Mouse (Mus musculus) heart, embryonic 13.5 days (tissue): ENCODE measurements around the gene Klhl5. TPM values are rescaled to one million over a fixed set of nuclear protein-coding genes. Genes with fewer than 3 reads are reported as not detected.

Experiments
- ATAC-seq: fragments of 200-750 bp; cut with Nextera tagmentation; 2 replicates; pipeline ENCODE4 v1.8.0; 2017; ENCODE audit warnings: moderate TSS enrichment; ENCODE audit not compliant: insufficient number of reproducible peaks, low FRiP score, low TSS enrichment; ENCODE audit errors: extremely low read depth
- H3K27ac ChIP-seq: fragments of 300-500 bp; sonication (generic); replicated peaks from 2 replicates; pipeline ENCODE4 v1.5.1; 2015; ENCODE audit warnings: moderate library complexity, mild to moderate bottlenecking, inconsistent platforms
- H3K27me3 ChIP-seq: fragments of 300-500 bp; sonication (generic); replicated peaks from 2 replicates; pipeline ENCODE4 v1.6.1; 2015; ENCODE audit warnings: mild to moderate bottlenecking, inconsistent platforms
- H3K36me3 ChIP-seq: fragments of 300-500 bp; sonication (generic); 2 replicates; pipeline ENCODE4 v1.6.1; 2015; ENCODE audit warnings: mild to moderate bottlenecking, inconsistent platforms
- H3K4me1 ChIP-seq: fragments of 300-500 bp; sonication (generic); 2 replicates; pipeline ENCODE4 v1.6.1; 2015; ENCODE audit warnings: inconsistent platforms
- H3K4me2 ChIP-seq: fragments of 300-500 bp; sonication (generic); 2 replicates; pipeline ENCODE4 v1.6.1; 2015; ENCODE audit warnings: inconsistent platforms, mild to moderate bottlenecking, moderate library complexity
- H3K4me3 ChIP-seq: fragments of 300-500 bp; sonication (generic); 2 replicates; pipeline ENCODE4 v1.5.1; 2015; ENCODE audit warnings: moderate library complexity, mild to moderate bottlenecking, inconsistent platforms
- H3K9ac ChIP-seq: fragments of 300-500 bp; sonication (generic); 2 replicates; pipeline ENCODE4 v1.6.1; 2015; ENCODE audit warnings: inconsistent platforms, mild to moderate bottlenecking, moderate library complexity
- H3K9me3 ChIP-seq: fragments of 300-500 bp; sonication (generic); 2 replicates; pipeline ENCODE4 v1.6.1; 2016; ENCODE audit warnings: inconsistent platforms
- WGBS: fragments of 180-500 bp; shearing (Covaris S2); methylation state at CpG from one replicate; pipeline ENCODE4 v1.1.7; 2015; ENCODE audit warnings: mixed read lengths; 5-methylcytosine and 5-hydroxymethylcytosine counted together
- polyA plus RNA-seq: library from polyadenylated mRNA; unstranded; fragments of >200 nt; fragmentation: Nextera tagmentation; extraction: Ambion mirVana; gene quantifications from 2 replicates; pipeline ENCODE4 v1.2.1, GENCODE M21; 2015

The Klhl5 gene
- polyA plus RNA-seq, 1 experiment from 2014 or later, result 12.3 TPM

GRCm38 (mm10) chr5:65122616-65123015 is 15.3 kb downstream of the Klhl5 start:
- Histone ChIP-seq H3K9ac (no peak overlapping the region), H3K36me3 (peaks cover 7% of the 10 kb centered on the region; the same call in 1 of the 2 replicates), H3K9me3 (no peaks in the 10 kb centered on the region), H3K27me3 (no peaks in the 10 kb centered on the region), H3K4me3 (no peak overlapping the region), H3K4me1 (peaks cover 12% of the 10 kb centered on the region), H3K4me2 (no peak overlapping the region), H3K27ac (0 out of 2 replicates have a peak overlapping the region, but pooled peaks have one; percentile 5)
- ATAC-seq, result no peak
- 69% methylated on average over 3 of the region's 3 CpGs for WGBS

GRCm38 (mm10) chr5:65126137-65126536 is 18.8 kb downstream of the Klhl5 start:
- H3K9me3 ChIP-seq, result no peaks in the 10 kb centered on the region
- 85% methylated on average over 1 of the region's 1 CpGs for WGBS
- H3K27me3 ChIP-seq, result no peaks in the 10 kb centered on the region
- no peak overlapping the region for H3K27ac ChIP-seq
- H3K4me3 ChIP-seq, result no peak overlapping the region
- H3K36me3 ChIP-seq, result 0 out of 2 replicates have a peak, but pooled peaks cover 3% of the 10 kb centered on the region
- no peak overlapping the region for H3K4me2 ChIP-seq
- ATAC-seq, result no peak
- peaks cover 12% of the 10 kb centered on the region for H3K4me1 ChIP-seq
- no peak overlapping the region for H3K9ac ChIP-seq

GRCm38 (mm10) chr5:65128481-65128880 is 21.1 kb downstream of the Klhl5 start:
- Histone ChIP-seq H3K4me3 (no peak overlapping the region), H3K9ac (no peak overlapping the region), H3K9me3 (no peaks in the 10 kb centered on the region), H3K4me1 (peaks cover 11% of the 10 kb centered on the region; the same call in 1 of the 2 replicates), H3K27ac (no peak overlapping the region), H3K27me3 (no peaks in the 10 kb centered on the region), H3K4me2 (no peak overlapping the region), H3K36me3 (no peaks in the 10 kb centered on the region)
- no peak for ATAC-seq
- 83% methylated on average over 2 of the region's 2 CpGs for WGBS

- Histone ChIP-seq H3K4me3 (peak overlapping the region; percentile 50), H3K36me3 (no peaks in the 10 kb centered on the region), H3K4me1 (peaks cover 11% of the 10 kb centered on the region; the same call in 1 of the 2 replicates), H3K4me2 (peak overlapping the region; percentile 66), H3K9ac (peak overlapping the region; percentile 76), H3K27me3 (no peaks in the 10 kb centered on the region), H3K27ac (no peak overlapping the region), H3K9me3 (0 out of 2 replicates have a peak, but pooled peaks cover 3% of the 10 kb centered on the region)
- WGBS, result 10% methylated on average over 12 of the region's 12 CpGs
- ATAC-seq, result no peak
These were observed 23.3 kb downstream of the Klhl5 start for GRCm38 (mm10) chr5:65130528-65131210.

- Histone ChIP-seq H3K36me3 (no peaks in the 10 kb centered on the region), H3K27me3 (no peaks in the 10 kb centered on the region), H3K4me1 (peaks cover 11% of the 10 kb centered on the region; the same call in 1 of the 2 replicates), H3K9ac (peak overlapping the region; percentile 76), H3K4me3 (peak overlapping the region; percentile 50), H3K4me2 (peak overlapping the region; percentile 66), H3K9me3 (0 out of 2 replicates have a peak, but pooled peaks cover 3% of the 10 kb centered on the region), H3K27ac (no peak overlapping the region)
- WGBS, result 27% methylated on average over 20 of the region's 20 CpGs
- no peak for ATAC-seq
These were observed 24.0 kb downstream of the Klhl5 start for GRCm38 (mm10) chr5:65131211-65131879.

- Histone ChIP-seq H3K4me1 (0 out of 2 replicates have a peak, but pooled peaks cover 5% of the 10 kb centered on the region), H3K27ac (no peak overlapping the region), H3K9me3 (0 out of 2 replicates have a peak, but pooled peaks cover 3% of the 10 kb centered on the region), H3K36me3 (peaks cover 1% of the 10 kb centered on the region), H3K4me3 (no peak overlapping the region), H3K4me2 (no peak overlapping the region), H3K9ac (no peak overlapping the region), H3K27me3 (no peaks in the 10 kb centered on the region)
- ATAC-seq, result no peak
- 81% methylated on average over 7 of the region's 7 CpGs for WGBS
These were observed 28.8 kb downstream of the Klhl5 start for GRCm38 (mm10) chr5:65136159-65136558.

- Histone ChIP-seq H3K9me3 (0 out of 2 replicates have a peak, but pooled peaks cover 3% of the 10 kb centered on the region), H3K4me2 (no peak overlapping the region), H3K9ac (no peak overlapping the region), H3K4me3 (no peak overlapping the region), H3K36me3 (peaks cover 9% of the 10 kb centered on the region), H3K27me3 (no peaks in the 10 kb centered on the region), H3K27ac (no peak overlapping the region), H3K4me1 (no peaks in the 10 kb centered on the region)
- 86% methylated on average over 6 of the region's 6 CpGs for WGBS
- no peak for ATAC-seq
These were observed 29.7 kb downstream of the Klhl5 start for GRCm38 (mm10) chr5:65137073-65137472.

GRCm38 (mm10) chr5:65141242-65141641 is 33.9 kb downstream of the Klhl5 start:
- Histone ChIP-seq H3K36me3 (peaks cover 40% of the 10 kb centered on the region), H3K9me3 (no peaks in the 10 kb centered on the region), H3K4me2 (no peak overlapping the region), H3K27ac (no peak overlapping the region), H3K9ac (no peak overlapping the region), H3K4me3 (no peak overlapping the region), H3K27me3 (no peaks in the 10 kb centered on the region), H3K4me1 (no peaks in the 10 kb centered on the region)
- 91% methylated on average over 8 of the region's 8 CpGs for WGBS
- ATAC-seq, result no peak

- H3K4me3 ChIP-seq, result no peak overlapping the region
- no peaks in the 10 kb centered on the region for H3K9me3 ChIP-seq
- no peak overlapping the region for H3K4me2 ChIP-seq
- WGBS, result 57% methylated on average over 6 of the region's 6 CpGs
- ATAC-seq, result no peak
- no peak overlapping the region for H3K9ac ChIP-seq
- H3K36me3 ChIP-seq, result peaks cover 45% of the 10 kb centered on the region
- H3K27me3 ChIP-seq, result no peaks in the 10 kb centered on the region
- no peaks in the 10 kb centered on the region for H3K4me1 ChIP-seq
- no peak overlapping the region for H3K27ac ChIP-seq
These were observed 34.9 kb downstream of the Klhl5 start for GRCm38 (mm10) chr5:65142247-65142646.

- Histone ChIP-seq H3K36me3 (peaks cover 77% of the 10 kb centered on the region), H3K27me3 (no peaks in the 10 kb centered on the region), H3K4me2 (no peak overlapping the region), H3K9ac (no peak overlapping the region), H3K9me3 (no peaks in the 10 kb centered on the region), H3K27ac (no peak overlapping the region), H3K4me3 (no peak overlapping the region), H3K4me1 (no peaks in the 10 kb centered on the region)
- WGBS, result 91% methylated on average over 9 of the region's 9 CpGs
- ATAC-seq, result no peak
These were observed 38.3 kb downstream of the Klhl5 start for GRCm38 (mm10) chr5:65145499-65146101.

- 84% methylated on average over 6 of the region's 6 CpGs for WGBS
- H3K4me2 ChIP-seq, result no peak overlapping the region
- H3K36me3 ChIP-seq, result peaks cover 71% of the 10 kb centered on the region
- H3K27me3 ChIP-seq, result no peaks in the 10 kb centered on the region
- H3K4me1 ChIP-seq, result peaks cover 5% of the 10 kb centered on the region
- H3K27ac ChIP-seq, result no peak overlapping the region
- H3K4me3 ChIP-seq, result no peak overlapping the region
- no peaks in the 10 kb centered on the region for H3K9me3 ChIP-seq
- no peak for ATAC-seq
- H3K9ac ChIP-seq, result no peak overlapping the region
These were observed 39.4 kb downstream of the Klhl5 start for GRCm38 (mm10) chr5:65146749-65147148.
